Mouse (Mus musculus): ENCODE data around the gene Efcab6. TPM values are rescaled to one million over a fixed set of nuclear protein-coding genes. Genes with fewer than 3 reads are reported as not detected.

Efcab6 gene
- polyA plus RNA-seq, 1 experiment: not detected

- no peaks in the 10 kb centered on the region for H3K36me3 ChIP-seq (ENCODE audit: control insufficient read depth, insufficient read depth)
- TF ChIP-seq SRF (IDR thresholded peaks at IDR 0.05; ENCODE audit: control insufficient read depth, insufficient read length, low read depth) (no peak), REST (IDR thresholded peaks at IDR 0.05; ENCODE audit: insufficient read depth, insufficient read length) (no peak), TCF3 (IDR thresholded peaks at IDR 0.05; ENCODE audit: insufficient read length, low read depth) (no peak), USF1 (IDR thresholded peaks at IDR 0.05; ENCODE audit: low read depth) (no peak), E2F4 (IDR thresholded peaks at IDR 0.05; ENCODE audit: insufficient read depth) (no peak), POLR2AphosphoS2 (IDR thresholded peaks at IDR 0.05; ENCODE audit: insufficient read length, low read depth) (no peak), TCF12 (IDR thresholded peaks at IDR 0.05; ENCODE audit: insufficient read depth, poor library complexity, severe bottlenecking) (no peak), MYOG (IDR thresholded peaks at IDR 0.05; ENCODE audit: control insufficient read depth in 1 of 3, insufficient read depth in 1 of 3, insufficient read length in 2 of 3, low read depth in 2 of 3) (no peak), CEBPB (IDR thresholded peaks at IDR 0.05; ENCODE audit: insufficient read depth, poor library complexity, severe bottlenecking) (no peak), MAX (IDR thresholded peaks at IDR 0.05; ENCODE audit: low read depth) (no peak), POLR2A (IDR thresholded peaks at IDR 0.05; ENCODE audit: insufficient read length, low read depth) (no peak), MYOD1 (IDR thresholded peaks at IDR 0.05; ENCODE audit: control insufficient read depth in 1 of 3, insufficient read length in 2 of 3, low read depth in 2 of 3) (no peak)
- no peaks in the 10 kb centered on the region for H3K79me2 ChIP-seq (ENCODE audit: control insufficient read depth, insufficient read depth)
- H3K4me2 ChIP-seq (ENCODE audit: low read depth): no peak overlapping the region
- H3K27me3 ChIP-seq (ENCODE audit: control insufficient read depth, insufficient read depth, insufficient read length): peaks cover 56% of the 10 kb centered on the region
- H3ac ChIP-seq (ENCODE audit: control insufficient read depth, insufficient read length): no peak overlapping the region
- H3K4me3 ChIP-seq: no peak overlapping the region
Measured at GRCm38 (mm10) chr15:84074705-84075185, 9.6 kb upstream of the Efcab6 start.

DNA sequence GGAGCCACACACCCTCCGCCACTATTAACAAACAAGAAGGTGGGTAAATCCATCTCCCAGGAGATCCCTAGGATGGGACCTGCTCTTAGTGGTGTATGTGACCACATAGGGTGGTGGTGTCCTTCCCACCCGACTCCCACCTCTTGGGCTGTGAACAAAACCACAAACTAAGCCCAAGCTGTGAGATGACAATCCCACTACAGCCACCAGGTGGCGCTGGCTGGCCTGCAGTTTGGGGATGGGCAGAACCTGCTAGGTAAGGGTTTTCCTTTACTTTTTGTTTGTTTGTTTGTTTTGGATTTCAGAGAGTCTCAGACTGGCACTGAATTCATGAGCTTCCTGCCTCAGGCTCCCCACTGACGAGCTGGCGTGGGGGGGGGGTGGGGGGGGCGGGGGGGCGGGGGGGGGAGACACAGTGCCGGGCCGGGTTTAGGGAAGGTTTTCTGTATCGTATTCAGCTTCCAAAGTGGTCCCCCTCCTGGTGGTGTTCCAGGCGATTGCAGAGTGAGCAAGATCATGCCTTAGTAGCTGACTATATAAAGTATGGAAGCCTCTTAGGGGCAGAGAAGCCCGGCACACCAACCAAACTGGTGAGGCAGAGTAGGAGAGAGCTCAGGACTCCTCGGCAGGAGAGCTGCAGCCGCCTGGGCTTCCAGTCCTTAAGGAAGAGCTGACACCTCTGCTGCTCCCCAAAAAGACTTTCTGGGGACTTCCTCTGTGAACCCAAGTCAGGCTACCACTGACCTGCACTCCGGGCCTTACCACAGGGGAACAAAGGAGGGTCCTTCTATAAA is 8.9 kb upstream of the Efcab6 start:
- Histone ChIP-seq H3ac (ENCODE audit: control insufficient read depth, insufficient read length) (no peak overlapping the region), H3K79me2 (ENCODE audit: control insufficient read depth, insufficient read depth) (no peaks in the 10 kb centered on the region), H3K4me2 (ENCODE audit: low read depth) (no peak overlapping the region), H3K4me3 (no peak overlapping the region), H3K27me3 (ENCODE audit: control insufficient read depth, insufficient read depth, insufficient read length) (peaks cover 49% of the 10 kb centered on the region), H3K36me3 (ENCODE audit: control insufficient read depth, insufficient read depth) (no peaks in the 10 kb centered on the region)
- TF ChIP-seq TCF12 (IDR thresholded peaks at IDR 0.05; ENCODE audit: insufficient read depth, poor library complexity, severe bottlenecking): no peak
- TF ChIP-seq POLR2AphosphoS2 (IDR thresholded peaks at IDR 0.05; ENCODE audit: insufficient read length, low read depth): no peak
- TF ChIP-seq SRF (IDR thresholded peaks at IDR 0.05; ENCODE audit: control insufficient read depth, insufficient read length, low read depth): no peak
- TF ChIP-seq MAX (IDR thresholded peaks at IDR 0.05; ENCODE audit: low read depth): no peak
- no peak for TF ChIP-seq CEBPB (IDR thresholded peaks at IDR 0.05; ENCODE audit: insufficient read depth, poor library complexity, severe bottlenecking)
- no peak for TF ChIP-seq POLR2A (IDR thresholded peaks at IDR 0.05; ENCODE audit: insufficient read length, low read depth)
- TF ChIP-seq USF1 (IDR thresholded peaks at IDR 0.05; ENCODE audit: low read depth): no peak
- no peak for TF ChIP-seq E2F4 (IDR thresholded peaks at IDR 0.05; ENCODE audit: insufficient read depth)
- no peak for TF ChIP-seq TCF3 (IDR thresholded peaks at IDR 0.05; ENCODE audit: insufficient read length, low read depth)
- no peak for TF ChIP-seq REST (IDR thresholded peaks at IDR 0.05; ENCODE audit: insufficient read depth, insufficient read length)
- no peak for TF ChIP-seq MYOD1 (IDR thresholded peaks at IDR 0.05; ENCODE audit: control insufficient read depth in 1 of 3, insufficient read length in 2 of 3, low read depth in 2 of 3)
- TF ChIP-seq MYOG (IDR thresholded peaks at IDR 0.05; ENCODE audit: control insufficient read depth in 1 of 3, insufficient read depth in 1 of 3, insufficient read length in 2 of 3, low read depth in 2 of 3): no peak

DNA sequence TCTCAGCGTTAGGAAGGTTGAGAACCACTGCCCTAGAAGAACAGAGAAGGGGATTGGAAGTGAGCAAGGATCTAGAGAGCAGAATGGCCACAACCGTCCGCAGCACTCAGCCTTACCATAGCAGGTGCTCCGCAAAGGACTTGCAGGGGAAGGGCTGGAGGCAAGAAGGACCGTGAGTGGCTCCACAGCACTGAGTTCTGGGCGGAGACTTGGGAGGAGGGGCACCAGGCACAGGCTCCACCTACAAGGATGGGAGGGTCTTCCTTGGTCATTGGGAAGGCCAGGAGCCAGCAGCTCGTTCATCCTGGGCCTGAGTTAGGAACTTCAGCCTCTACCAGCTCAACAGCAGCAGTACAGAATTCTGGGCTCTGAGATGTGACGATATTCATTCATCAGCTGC is 7.9 kb upstream of the Efcab6 start:
- H3K79me2 ChIP-seq (ENCODE audit: control insufficient read depth, insufficient read depth): no peaks in the 10 kb centered on the region
- H3K4me2 ChIP-seq (ENCODE audit: low read depth): no peak overlapping the region
- no peak overlapping the region for H3ac ChIP-seq (ENCODE audit: control insufficient read depth, insufficient read length)
- TF ChIP-seq E2F4 (IDR thresholded peaks at IDR 0.05; ENCODE audit: insufficient read depth) (no peak), POLR2A (IDR thresholded peaks at IDR 0.05; ENCODE audit: insufficient read length, low read depth) (no peak), SRF (IDR thresholded peaks at IDR 0.05; ENCODE audit: control insufficient read depth, insufficient read length, low read depth) (no peak), MYOD1 (IDR thresholded peaks at IDR 0.05; ENCODE audit: control insufficient read depth in 1 of 3, insufficient read length in 2 of 3, low read depth in 2 of 3) (no peak), MYOG (IDR thresholded peaks at IDR 0.05; ENCODE audit: control insufficient read depth in 1 of 3, insufficient read depth in 1 of 3, insufficient read length in 2 of 3, low read depth in 2 of 3) (no peak), TCF3 (IDR thresholded peaks at IDR 0.05; ENCODE audit: insufficient read length, low read depth) (no peak), REST (IDR thresholded peaks at IDR 0.05; ENCODE audit: insufficient read depth, insufficient read length) (no peak), TCF12 (IDR thresholded peaks at IDR 0.05; ENCODE audit: insufficient read depth, poor library complexity, severe bottlenecking) (no peak), POLR2AphosphoS2 (IDR thresholded peaks at IDR 0.05; ENCODE audit: insufficient read length, low read depth) (no peak), MAX (IDR thresholded peaks at IDR 0.05; ENCODE audit: low read depth) (no peak), USF1 (IDR thresholded peaks at IDR 0.05; ENCODE audit: low read depth) (no peak), CEBPB (IDR thresholded peaks at IDR 0.05; ENCODE audit: insufficient read depth, poor library complexity, severe bottlenecking) (no peak)
- H3K4me3 ChIP-seq: no peak overlapping the region
- peaks cover 54% of the 10 kb centered on the region for H3K27me3 ChIP-seq (ENCODE audit: control insufficient read depth, insufficient read depth, insufficient read length)
- H3K36me3 ChIP-seq (ENCODE audit: control insufficient read depth, insufficient read depth): no peaks in the 10 kb centered on the region

- TF ChIP-seq MYOD1 (IDR thresholded peaks at IDR 0.05; ENCODE audit: control insufficient read depth in 1 of 3, insufficient read length in 2 of 3, low read depth in 2 of 3) (no peak), SRF (IDR thresholded peaks at IDR 0.05; ENCODE audit: control insufficient read depth, insufficient read length, low read depth) (no peak), E2F4 (IDR thresholded peaks at IDR 0.05; ENCODE audit: insufficient read depth) (no peak), POLR2AphosphoS2 (IDR thresholded peaks at IDR 0.05; ENCODE audit: insufficient read length, low read depth) (no peak), TCF3 (IDR thresholded peaks at IDR 0.05; ENCODE audit: insufficient read length, low read depth) (no peak), USF1 (IDR thresholded peaks at IDR 0.05; ENCODE audit: low read depth) (no peak), REST (IDR thresholded peaks at IDR 0.05; ENCODE audit: insufficient read depth, insufficient read length) (no peak), MYOG (IDR thresholded peaks at IDR 0.05; ENCODE audit: control insufficient read depth in 1 of 3, insufficient read depth in 1 of 3, insufficient read length in 2 of 3, low read depth in 2 of 3) (no peak), POLR2A (IDR thresholded peaks at IDR 0.05; ENCODE audit: insufficient read length, low read depth) (no peak), MAX (IDR thresholded peaks at IDR 0.05; ENCODE audit: low read depth) (no peak), CEBPB (IDR thresholded peaks at IDR 0.05; ENCODE audit: insufficient read depth, poor library complexity, severe bottlenecking) (no peak), TCF12 (IDR thresholded peaks at IDR 0.05; ENCODE audit: insufficient read depth, poor library complexity, severe bottlenecking) (no peak)
- H3K79me2 ChIP-seq (ENCODE audit: control insufficient read depth, insufficient read depth): no peaks in the 10 kb centered on the region
- H3K4me2 ChIP-seq (ENCODE audit: low read depth): no peak overlapping the region
- H3K27me3 ChIP-seq (ENCODE audit: control insufficient read depth, insufficient read depth, insufficient read length): peaks cover 54% of the 10 kb centered on the region
- no peak overlapping the region for H3ac ChIP-seq (ENCODE audit: control insufficient read depth, insufficient read length)
- no peaks in the 10 kb centered on the region for H3K36me3 ChIP-seq (ENCODE audit: control insufficient read depth, insufficient read depth)
- no peak overlapping the region for H3K4me3 ChIP-seq
Measured at GRCm38 (mm10) chr15:84072226-84072625, 7.0 kb upstream of the Efcab6 start.

Data from myocyte (in vitro differentiated cells).